8 mouse cellular contexts compared by ENCODE assay signal in the genomic region with DNA sequence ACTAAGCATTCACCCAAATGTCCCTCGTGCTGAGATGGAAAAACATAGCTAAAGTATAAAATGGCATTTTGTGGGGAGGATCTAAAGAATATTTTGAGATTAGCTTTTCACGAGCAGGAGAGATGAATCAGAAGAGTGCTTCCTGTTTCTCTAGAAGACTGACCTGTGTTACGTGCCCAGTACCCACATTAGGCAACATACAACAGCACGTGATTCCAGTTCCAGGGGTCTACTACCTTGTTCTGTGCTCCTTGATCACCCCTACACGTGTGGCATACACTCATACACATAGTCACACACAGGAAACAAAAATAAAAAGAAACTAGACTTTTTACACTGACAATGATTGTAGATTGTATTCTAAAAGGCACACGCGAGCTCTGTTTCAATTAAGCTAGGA. TPM values are rescaled to one million over a fixed set of nuclear protein-coding genes. Genes with fewer than 3 reads are reported as not detected.
DNase-seq lines count a peak whose midpoint lies in the region; ATAC-seq and TF ChIP-seq lines count a peak whose summit lies in the region.

No protein-coding gene starts in this region.

- no peaks in the 10 kb centered on the region for H3K9me3 ChIP-seq in heart, embryonic 16.5 days (replicated peaks; ENCODE audit: control insufficient read depth, low read length)
- H3K9me3 ChIP-seq in G1E (replicated peaks): no peaks in the 10 kb centered on the region
- no peaks in the 10 kb centered on the region for H3K9me3 ChIP-seq in liver, postnatal 0 days (ENCODE audit: low read length)

- ATAC-seq in heart, embryonic 16.5 days (replicated peaks; ENCODE audit: extremely low read depth, insufficient read depth, low FRiP score): no peak
- ATAC-seq in G1E (ENCODE audit: extremely low read depth, insufficient number of reproducible peaks, low FRiP score, poor library complexity, severe bottlenecking): no peak
- ATAC-seq in granulocyte monocyte progenitor cell, adult 5-6 weeks (replicated peaks; ENCODE audit: poor library complexity, severe bottlenecking): peak; percentile 18
- no peak for ATAC-seq in liver, postnatal 0 days

- H3K4me3 ChIP-seq in heart, embryonic 16.5 days (ENCODE audit: low read length): no peak overlapping the region; the same call in 1 of the 2 replicates
- peak overlapping the region; percentile 87; the same call in 1 of the 2 replicates for H3K4me3 ChIP-seq in G1E (ENCODE audit: low read depth, low read length)
- H3K4me3 ChIP-seq in liver, postnatal 0 days (ENCODE audit: low read depth, low read length): peak overlapping the region; percentile 89

- H3K36me3 ChIP-seq in heart, embryonic 16.5 days (ENCODE audit: control insufficient read depth, insufficient read depth): peaks cover 18% of the 10 kb centered on the region
- H3K36me3 ChIP-seq in G1E (replicated peaks): peaks cover 48% of the 10 kb centered on the region
- H3K36me3 ChIP-seq in liver, postnatal 0 days (replicated peaks; ENCODE audit: insufficient read depth, low read length): peaks cover 18% of the 10 kb centered on the region

- WGBS in heart, embryonic 16.5 days: 68% methylated on average over 7 of the region's 7 CpGs
- 63% methylated on average over 7 of the region's 7 CpGs for WGBS in liver, postnatal 0 days (ENCODE audit: insufficient replicate concordance)

- H3K27me3 ChIP-seq in heart, embryonic 16.5 days (ENCODE audit: control insufficient read depth, insufficient read depth, low read length): no peaks in the 10 kb centered on the region
- H3K27me3 ChIP-seq in G1E (ENCODE audit: insufficient read depth, low read length): no peaks in the 10 kb centered on the region
- H3K27me3 ChIP-seq in liver, postnatal 0 days (ENCODE audit: insufficient read depth, low read length): no peaks in the 10 kb centered on the region

- no peak overlapping the region for H3K27ac ChIP-seq in heart, embryonic 16.5 days (ENCODE audit: low read length)
- no peak overlapping the region for H3K27ac ChIP-seq in liver, postnatal 0 days (ENCODE audit: low read depth)

- DNase-seq in heart, postnatal 14 days: no peak
- DNase-seq in G1E (ENCODE audit: low spot score): no peak
- DNase-seq in liver, postnatal 0 days: no peak
- DNase-seq in retina, postnatal 1 day: no peak
- DNase-seq in embryo, embryonic 9.5 days (ENCODE audit: extremely low spot score): no peak
- DNase-seq in kidney, postnatal 10 days: no peak

- intact Hi-C loops in heart, postnatal 14 days (cut with DNase I): no loop called here

- H3K9ac ChIP-seq in heart, embryonic 16.5 days (ENCODE audit: low read length): no peak overlapping the region
- peak overlapping the region; percentile 94; the same call in 1 of the 2 replicates for H3K9ac ChIP-seq in liver, postnatal 0 days (replicated peaks)

- no peak for TF ChIP-seq EP300 in liver, postnatal 0 days (IDR thresholded peaks at IDR 0.05; ENCODE audit: low read depth)

- no peak for TF ChIP-seq CTCF in G1E (IDR thresholded peaks at IDR 0.05; ENCODE audit: low read depth, low read length)
- no peak for TF ChIP-seq CTCF in liver, postnatal 0 days (IDR thresholded peaks at IDR 0.05; ENCODE audit: low read depth)

- H3K4me2 ChIP-seq in heart, embryonic 16.5 days (ENCODE audit: low read depth, low read length): peak overlapping the region; percentile 91
- H3K4me2 ChIP-seq in liver, postnatal 0 days (ENCODE audit: low read depth, low read length): peak overlapping the region; percentile 85

- peaks cover 14% of the 10 kb centered on the region for H3K4me1 ChIP-seq in heart, embryonic 16.5 days (ENCODE audit: control insufficient read depth, insufficient read depth, low read length)
- H3K4me1 ChIP-seq in G1E (ENCODE audit: insufficient read depth, low read depth, low read length): peaks cover 39% of the 10 kb centered on the region
- peaks cover 14% of the 10 kb centered on the region for H3K4me1 ChIP-seq in liver, postnatal 0 days (ENCODE audit: insufficient read depth)

RNA-seq across cellular contexts. Expression of a gene that starts 1.3 kb away (rescaled TPM):
- polyA plus RNA-seq in heart, embryonic 16.5 days (2015; fragmentation: Nextera tagmentation; extraction: Ambion mirVana): 7.0 and 8.0 TPM in 2 replicates
- 1 to 10 TPM; 6.3 to 6.6 TPM for total RNA-seq in heart, postnatal 14 days (2021)
- total RNA-seq in G1E (2014; fragmentation: Nextera tagmentation) (9.6 and 9.9 TPM in 2 replicates), G1E (2017) (21.3 and 22.2 TPM in 2 replicates)
- 2.9 and 3.6 TPM in 2 replicates for polyA plus RNA-seq in G1E (2012)
- 1.6 and 6.2 TPM in 2 replicates for total RNA-seq in granulocyte monocyte progenitor cell, adult 5-6 weeks (2014; fragmentation: Nextera tagmentation)
- 20.8 and 21.1 TPM in 2 replicates for total RNA-seq in granulocyte monocyte progenitor cell, adult 5-6 weeks (2017)
- 5.0 and 5.5 TPM in 2 replicates for polyA plus RNA-seq in liver, postnatal 0 days (2015; fragmentation: Nextera tagmentation; extraction: Ambion mirVana)

RNA-seq across cellular contexts. Expression of a gene that starts 4.0 kb away (rescaled TPM):
- 9.8 and 9.9 TPM in 2 replicates for polyA plus RNA-seq in heart, embryonic 16.5 days (2015; fragmentation: Nextera tagmentation; extraction: Ambion mirVana)
- total RNA-seq in heart, postnatal 14 days (2021): 10 to 100 TPM in 1 of 2 experiments, 1 to 10 TPM in 1; 9.9 to 10.0 TPM
- total RNA-seq in G1E (2014; fragmentation: Nextera tagmentation): 13.7 and 14.6 TPM in 2 replicates
- 9.2 and 10.4 TPM in 2 replicates for total RNA-seq in G1E (2017)
- 1.3 and 2.8 TPM in 2 replicates for polyA plus RNA-seq in G1E (2012)
- 6.8 and 8.5 TPM in 2 replicates for total RNA-seq in granulocyte monocyte progenitor cell, adult 5-6 weeks (2014; fragmentation: Nextera tagmentation)
- total RNA-seq in granulocyte monocyte progenitor cell, adult 5-6 weeks (2017): 7.9 and 10.1 TPM in 2 replicates
- polyA plus RNA-seq in liver, postnatal 0 days (2015; fragmentation: Nextera tagmentation; extraction: Ambion mirVana): 2.8 and 3.8 TPM in 2 replicates

RNA-seq across cellular contexts. Expression of a gene that starts 8.5 kb away (rescaled TPM):
- polyA plus RNA-seq in heart, embryonic 16.5 days (2015; fragmentation: Nextera tagmentation; extraction: Ambion mirVana): 1,156 and 1,380 TPM in 2 replicates
- total RNA-seq in heart, postnatal 14 days (2021): 100 to 1,000 TPM; 871 to 935 TPM
- total RNA-seq in G1E (2014; fragmentation: Nextera tagmentation) (133 and 170 TPM in 2 replicates), G1E (2017) (257 and 304 TPM in 2 replicates)
- 21.5 and 61.1 TPM in 2 replicates for polyA plus RNA-seq in G1E (2012)
- total RNA-seq in granulocyte monocyte progenitor cell, adult 5-6 weeks (2014; fragmentation: Nextera tagmentation): 372 and 531 TPM in 2 replicates
- 127 and 170 TPM in 2 replicates for total RNA-seq in granulocyte monocyte progenitor cell, adult 5-6 weeks (2017)
- 411 and 425 TPM in 2 replicates for polyA plus RNA-seq in liver, postnatal 0 days (2015; fragmentation: Nextera tagmentation; extraction: Ambion mirVana)

RNA-seq across cellular contexts. Expression of a gene that starts 31.1 kb away (rescaled TPM):
- polyA plus RNA-seq in heart, embryonic 16.5 days (2015; fragmentation: Nextera tagmentation; extraction: Ambion mirVana): 30.0 and 31.9 TPM in 2 replicates
- total RNA-seq in heart, postnatal 14 days (2021): 10 to 100 TPM; 28.3 to 31.9 TPM
- total RNA-seq in G1E (2014; fragmentation: Nextera tagmentation) (124 and 145 TPM in 2 replicates), G1E (2017) (92.8 and 101 TPM in 2 replicates)
- polyA plus RNA-seq in G1E (2012): 25.1 and 32.6 TPM in 2 replicates
- total RNA-seq in granulocyte monocyte progenitor cell, adult 5-6 weeks (2014; fragmentation: Nextera tagmentation): 28.2 and 34.0 TPM in 2 replicates
- total RNA-seq in granulocyte monocyte progenitor cell, adult 5-6 weeks (2017): 33.5 and 37.3 TPM in 2 replicates
- 25.4 and 27.4 TPM in 2 replicates for polyA plus RNA-seq in liver, postnatal 0 days (2015; fragmentation: Nextera tagmentation; extraction: Ambion mirVana)

RNA-seq across cellular contexts. Expression of a gene that starts 33.4 kb away (rescaled TPM):
- polyA plus RNA-seq in heart, embryonic 16.5 days (2015; fragmentation: Nextera tagmentation; extraction: Ambion mirVana): 25.9 and 26.5 TPM in 2 replicates
- total RNA-seq in heart, postnatal 14 days (2021): 10 to 100 TPM; 10.3 to 12.4 TPM
- total RNA-seq in G1E (2014; fragmentation: Nextera tagmentation): 44.3 and 55.4 TPM in 2 replicates
- total RNA-seq in G1E (2017): 67.6 and 71.2 TPM in 2 replicates
- 89.8 and 90.0 TPM in 2 replicates for polyA plus RNA-seq in G1E (2012)
- total RNA-seq in granulocyte monocyte progenitor cell, adult 5-6 weeks (2014; fragmentation: Nextera tagmentation): 42.2 and 45.3 TPM in 2 replicates
- total RNA-seq in granulocyte monocyte progenitor cell, adult 5-6 weeks (2017): 47.9 and 51.3 TPM in 2 replicates
- polyA plus RNA-seq in liver, postnatal 0 days (2015; fragmentation: Nextera tagmentation; extraction: Ambion mirVana): 18.1 and 19.3 TPM in 2 replicates
